Mouse (Mus musculus) MEL (cell line): Measurements from ENCODE around the gene Col8a1. TPM values are rescaled to one million over a fixed set of nuclear protein-coding genes. Genes with fewer than 3 reads are reported as not detected.

ENCODE experiments used
- DNase-seq: peaks from one replicate; pipeline ENCODE4 v3.0.0; 2011; ENCODE audit warnings: low read depth, low spot score
- H3K27ac ChIP-seq: 2 replicates; pipeline ENCODE4 v1.5.1; 2012; ENCODE audit warnings: low read depth, mild to moderate bottlenecking, control low read depth, low read length, moderate library complexity; ENCODE audit not compliant: control insufficient read depth
- H3K27me3 ChIP-seq, 2 experiments: fragments of 150-350 bp in 1 of 2; sonication (generic) in 1 of 2; 2 replicates each; pipeline ENCODE4 v1.6.1; 2012; ENCODE audit warnings: low read length in 2 of 2, mild to moderate bottlenecking in 2 of 2, improper control_type of control experiment in 1 of 2, moderate library complexity in 1 of 2; ENCODE audit not compliant: insufficient read depth in 2 of 2, control insufficient read depth in 1 of 2
- H3K36me3 ChIP-seq, 2 experiments: 2 replicates each; pipeline ENCODE4 v1.6.1; 2012 to 2014; ENCODE audit warnings: low read length in 2 of 2, improper control_type of control experiment in 1 of 2, inconsistent platforms in 1 of 2, mild to moderate bottlenecking in 1 of 2; ENCODE audit not compliant: insufficient read depth in 2 of 2, control insufficient read depth in 1 of 2
- H3K4me1 ChIP-seq, 2 experiments: fragments of 150-350 bp in 1 of 2; sonication (generic) in 1 of 2; 2 replicates each; pipeline ENCODE4 v1.6.1; 2012; ENCODE audit warnings: low read length in 2 of 2, improper control_type of control experiment in 1 of 2, mild to moderate bottlenecking in 1 of 2; ENCODE audit not compliant: insufficient read depth in 2 of 2, control insufficient read depth in 1 of 2
- H3K4me3 ChIP-seq, 2 experiments: fragments of 150-350 bp in 1 of 2; sonication (generic) in 1 of 2; 2 replicates each; pipeline ENCODE4 v1.5.1; 2012; ENCODE audit warnings: low read depth in 2 of 2, low read length in 2 of 2, mild to moderate bottlenecking in 2 of 2, moderate library complexity in 2 of 2, control low read depth in 1 of 2, improper control_type of control experiment in 1 of 2; ENCODE audit not compliant: control insufficient read depth in 1 of 2, insufficient read depth in 1 of 2
- H3K79me2 ChIP-seq: 2 replicates; pipeline ENCODE4 v1.6.1; 2012; ENCODE audit warnings: mild to moderate bottlenecking, low read length, moderate library complexity; ENCODE audit not compliant: control insufficient read depth, poor library complexity, insufficient read depth
- H3K9ac ChIP-seq: 2 replicates; pipeline ENCODE4 v1.6.1; 2012; ENCODE audit warnings: low read depth, mild to moderate bottlenecking, control low read depth, low read length, moderate library complexity; ENCODE audit not compliant: control insufficient read depth, poor library complexity, severe bottlenecking
- H3K9me3 ChIP-seq: fragments of 150-350 bp; sonication (generic); replicated peaks from 2 replicates; pipeline ENCODE4 v1.6.1; 2012; ENCODE audit warnings: mild to moderate bottlenecking, low read length, improper control_type of control experiment, moderate library complexity; ENCODE audit not compliant: insufficient read depth
- BHLHE40 ChIP-seq: IDR thresholded peaks from 2 replicates; pipeline ENCODE4 v1.6.1; 2012; ENCODE audit warnings: low read depth, mild to moderate bottlenecking, inconsistent platforms, low read length, improper control_type of control experiment, borderline replicate concordance
- CHD1 ChIP-seq: IDR thresholded peaks from 2 replicates; pipeline ENCODE4 v1.6.1; 2012; ENCODE audit warnings: low read depth, mild to moderate bottlenecking, inconsistent platforms, low read length, improper control_type of control experiment
- CTCF ChIP-seq, 3 experiments: IDR thresholded peaks in 2 of 3; conservative IDR thresholded peaks in 1 of 3; 2 replicates each; pipeline ENCODE4 v1.5.1; 2011 to 2012; ENCODE audit warnings: low read length in 3 of 3, low read depth in 2 of 3, mild to moderate bottlenecking in 2 of 3, improper control_type of control experiment in 1 of 3, inconsistent platforms in 1 of 3, mixed read lengths in 1 of 3, moderate library complexity in 1 of 3; ENCODE audit not compliant: control insufficient read depth in 1 of 3, insufficient read depth in 1 of 3, poor library complexity in 1 of 3, severe bottlenecking in 1 of 3
- ETS1 ChIP-seq: IDR thresholded peaks from 2 replicates; pipeline ENCODE4 v1.6.1; 2012; ENCODE audit warnings: low read depth, mild to moderate bottlenecking, inconsistent platforms, low read length, improper control_type of control experiment, moderate library complexity
- GABPA ChIP-seq: IDR thresholded peaks from 2 replicates; pipeline ENCODE4 v1.6.1; 2012; ENCODE audit warnings: low read depth, mild to moderate bottlenecking, inconsistent platforms, low read length, improper control_type of control experiment, moderate library complexity
- HCFC1 ChIP-seq: IDR thresholded peaks from 2 replicates; pipeline ENCODE4 v1.6.1; 2012; ENCODE audit warnings: low read depth, mild to moderate bottlenecking, inconsistent platforms, low read length, improper control_type of control experiment, moderate library complexity
- JUND ChIP-seq: IDR thresholded peaks from 2 replicates; pipeline ENCODE4 v1.6.1; 2011; ENCODE audit warnings: low read depth, mild to moderate bottlenecking, improper control_type of control experiment, low read length
- KAT2A ChIP-seq: conservative IDR thresholded peaks from 2 replicates; pipeline ENCODE4 v1.6.1; 2012; ENCODE audit warnings: low read depth, low read length, improper control_type of control experiment, inconsistent platforms
- MAX ChIP-seq: IDR thresholded peaks from 2 replicates; pipeline ENCODE4 v1.6.1; 2011; ENCODE audit warnings: low read length, improper control_type of control experiment
- MEF2A ChIP-seq: IDR thresholded peaks from 2 replicates; pipeline ENCODE4 v1.6.1; 2014; ENCODE audit warnings: low read depth, mild to moderate bottlenecking, inconsistent platforms, low read length, improper control_type of control experiment; ENCODE audit not compliant: poor library complexity, insufficient replicate concordance, severe bottlenecking; ENCODE audit errors: extremely low read depth
- MYB ChIP-seq: IDR thresholded peaks from 2 replicates; pipeline ENCODE4 v1.6.1; 2011; ENCODE audit warnings: mild to moderate bottlenecking, low read depth, low read length, improper control_type of control experiment
- MYC ChIP-seq: IDR thresholded peaks from 2 replicates; pipeline ENCODE4 v1.6.1; 2011; ENCODE audit warnings: low read depth, mild to moderate bottlenecking, low read length, improper control_type of control experiment, moderate library complexity
- NRF1 ChIP-seq: IDR thresholded peaks from 2 replicates; pipeline ENCODE4 v1.6.1; 2014; ENCODE audit warnings: low read depth, mild to moderate bottlenecking, inconsistent platforms, low read length, improper control_type of control experiment, moderate library complexity; ENCODE audit not compliant: poor library complexity, insufficient read depth, severe bottlenecking
- RAD21 ChIP-seq: IDR thresholded peaks from 2 replicates; pipeline ENCODE4 v1.6.1; 2011; ENCODE audit warnings: mild to moderate bottlenecking, low read depth, low read length, improper control_type of control experiment
- SMC3 ChIP-seq: IDR thresholded peaks from 2 replicates; pipeline ENCODE4 v1.6.1; 2011; ENCODE audit warnings: low read depth, low read length, improper control_type of control experiment
- TBP ChIP-seq: IDR thresholded peaks from 2 replicates; pipeline ENCODE4 v1.8.0; 2011; ENCODE audit warnings: low read depth, low read length, improper control_type of control experiment
- ZC3H11A ChIP-seq: IDR thresholded peaks from 2 replicates; pipeline ENCODE4 v1.6.1; 2012; ENCODE audit warnings: low read depth, mild to moderate bottlenecking, inconsistent platforms, low read length, improper control_type of control experiment
- ZKSCAN1 ChIP-seq: IDR thresholded peaks from 2 replicates; pipeline ENCODE4 v1.6.1; 2012; ENCODE audit warnings: low read depth, mild to moderate bottlenecking, inconsistent platforms, low read length, improper control_type of control experiment, moderate library complexity
- ZMIZ1 ChIP-seq: IDR thresholded peaks from 2 replicates; pipeline ENCODE4 v1.6.1; 2012; ENCODE audit warnings: low read depth, mild to moderate bottlenecking, inconsistent platforms, low read length, improper control_type of control experiment, moderate library complexity
- polyA plus RNA-seq, 2 experiments: library from polyadenylated mRNA; stranded (reverse) in 1 of 2; unstranded in 1 of 2; fragments of >175 nt in 1 of 2; fragments of >200 nt in 1 of 2; gene quantifications; 2 replicates each; pipeline versions ENCODE4 v1.2.1 to v1.2.4; 2012; ENCODE audit warnings: low replicate concordance in 2 of 2, low read depth in 1 of 2; ENCODE audit not compliant: insufficient read length in 2 of 2, insufficient read depth in 1 of 2, missing spikeins in 1 of 2
- total RNA-seq: library from RNA; depleted of rRNA; stranded (reverse); fragments of 300-350 nt; gene quantifications from 2 replicates; pipeline ENCODE4 v1.2.3, GENCODE M21; 2012

The Col8a1 gene
- total and polyA plus RNA-seq, 3 experiments = not detected

GRCm38 (mm10) chr16:57669348-57669747, 85.2 kb downstream of the Col8a1 start:
- peaks cover 2 to 5% of the 10 kb centered on the region in 2 experiments; a peak in 2 of 4 replicates for H3K27me3 ChIP-seq

GRCm38 (mm10) chr16:57662661-57663060, 91.9 kb downstream of the Col8a1 start:
- H3K4me1 ChIP-seq = no peaks in the 10 kb centered on the region
- peaks cover 6 to 7% of the 10 kb centered on the region in 2 experiments; a peak in 3 of 4 replicates for H3K27me3 ChIP-seq
- H3K79me2 ChIP-seq = no peaks in the 10 kb centered on the region
- H3K9ac ChIP-seq = no peak overlapping the region
- no peak overlapping the region for H3K4me3 ChIP-seq
- H3K9me3 ChIP-seq = no peaks in the 10 kb centered on the region
- no peak for TF ChIP-seq TBP
- TF ChIP-seq ETS1 = no peak
- no peak for TF ChIP-seq ZMIZ1
- no peak for TF ChIP-seq MEF2A
- no peak for TF ChIP-seq NRF1
- TF ChIP-seq BHLHE40 = no peak
- TF ChIP-seq KAT2A = no peak
- no peaks in the 10 kb centered on the region for H3K36me3 ChIP-seq
- no peak for DNase-seq
- no peak overlapping the region for H3K27ac ChIP-seq

More at GRCm38 (mm10) chr16:57669348-57669747, 85.2 kb downstream of the Col8a1 start:
- Histone ChIP-seq H3K9ac (no peak overlapping the region), H3K4me3 (no peak overlapping the region), H3K27ac (no peak overlapping the region), H3K4me1 (no peaks in the 10 kb centered on the region), H3K9me3 (no peaks in the 10 kb centered on the region), H3K79me2 (no peaks in the 10 kb centered on the region), H3K36me3 (no peaks in the 10 kb centered on the region)
- DNase-seq = peak; percentile 59
- TF ChIP-seq CTCF (IDR thresholded peaks at IDR 0.05 in 2 of 3, conservative IDR thresholded peaks at IDR 0.05 in 1 of 3; ENCODE audit: control insufficient read depth in 1 of 3, insufficient read depth in 1 of 3, low read depth in 2 of 3, low read length in 3 of 3, poor library complexity in 1 of 3, severe bottlenecking in 1 of 3) (peak; percentile 24 to 66 (median 55); a peak in 5 of 6 replicates), ZC3H11A (peak; percentile 31; the same call in 1 of the 2 replicates), RAD21 (peak; percentile 71), SMC3 (peak; percentile 68), CHD1 (no peak), GABPA (no peak)

- H3K36me3 ChIP-seq = no peaks in the 10 kb centered on the region
- H3K4me3 ChIP-seq = no peak overlapping the region
- H3K79me2 ChIP-seq = no peaks in the 10 kb centered on the region
- no peak overlapping the region for H3K9ac ChIP-seq
- H3K27me3 ChIP-seq = peaks cover 7 to 12% of the 10 kb centered on the region in 2 experiments
- no peaks in the 10 kb centered on the region for H3K9me3 ChIP-seq
- no peak for DNase-seq
- H3K4me1 ChIP-seq = no peaks in the 10 kb centered on the region
- H3K27ac ChIP-seq = no peak overlapping the region
- TF ChIP-seq TBP (no peak), GABPA (no peak), CTCF (IDR thresholded peaks at IDR 0.05 in 2 of 3, conservative IDR thresholded peaks at IDR 0.05 in 1 of 3; ENCODE audit: control insufficient read depth in 1 of 3, insufficient read depth in 1 of 3, low read depth in 2 of 3, low read length in 3 of 3, poor library complexity in 1 of 3, severe bottlenecking in 1 of 3) (no peak), NRF1 (no peak), MAX (no peak), SMC3 (no peak), ZKSCAN1 (no peak), JUND (no peak), MYB (no peak), BHLHE40 (no peak), HCFC1 (no peak), MYC (no peak)
Observed at GRCm38 (mm10) chr16:57649888-57650287, 104.6 kb downstream of the Col8a1 start.
